Mouse (Mus musculus) forebrain, embryonic 11.5 days (tissue): ENCODE results near the gene Id1. TPM values are rescaled to one million over a fixed set of nuclear protein-coding genes. Genes with fewer than 3 reads are reported as not detected.

Source experiments
- ATAC-seq: fragments of 200-750 bp; cut with Nextera tagmentation; replicated peaks from 2 replicates; pipeline ENCODE4 v1.8.0; 2017; ENCODE audit warnings: moderate TSS enrichment; ENCODE audit not compliant: low FRiP score
- DNase-seq: peaks from one replicate; pipeline ENCODE4 v3.0.0-alpha.2; 2017; ENCODE audit warnings: low spot score
- H3K27ac ChIP-seq: fragments of 300-500 bp; sonication (generic); 2 replicates; pipeline ENCODE4 v1.5.1; 2014; ENCODE audit warnings: low read depth, low read length
- H3K27me3 ChIP-seq: fragments of 300-500 bp; sonication (generic); 2 replicates; pipeline ENCODE4 v1.6.1; 2014; ENCODE audit warnings: mild to moderate bottlenecking, low read length, mixed read lengths; ENCODE audit not compliant: control insufficient read depth, insufficient read depth
- H3K36me3 ChIP-seq: fragments of 300-500 bp; sonication (generic); 2 replicates; pipeline ENCODE4 v1.6.1; 2014; ENCODE audit warnings: mild to moderate bottlenecking, low read length, moderate library complexity, mixed read lengths; ENCODE audit not compliant: control insufficient read depth, insufficient read depth
- H3K4me1 ChIP-seq: fragments of 300-500 bp; sonication (generic); replicated peaks from 2 replicates; pipeline ENCODE4 v1.6.1; 2014; ENCODE audit warnings: low read length, mixed read lengths; ENCODE audit not compliant: control insufficient read depth, insufficient read depth
- H3K4me2 ChIP-seq: fragments of 300-500 bp; sonication (generic); 2 replicates; pipeline ENCODE4 v1.6.1; 2014; ENCODE audit warnings: low read depth, mild to moderate bottlenecking, low read length, moderate library complexity, mixed read lengths; ENCODE audit not compliant: severe bottlenecking
- H3K4me3 ChIP-seq: fragments of 300-500 bp; sonication (generic); 2 replicates; pipeline ENCODE4 v1.5.1; 2014; ENCODE audit warnings: low read depth, low read length
- H3K9ac ChIP-seq: fragments of 300-500 bp; sonication (generic); 2 replicates; pipeline ENCODE4 v1.6.1; 2014; ENCODE audit warnings: low read length
- H3K9me3 ChIP-seq: fragments of 300-500 bp; sonication (generic); 2 replicates; pipeline ENCODE4 v1.6.1; 2016; ENCODE audit warnings: low read length, mixed read lengths; ENCODE audit not compliant: control insufficient read depth
- WGBS: fragments of 180-500 bp; shearing (Covaris S2); extraction: QIAGEN DNeasy Blood & Tissue Kit; methylation state at CpG from one replicate; pipeline ENCODE4 v1.1.7; 2014; 5-methylcytosine and 5-hydroxymethylcytosine counted together
- polyA plus RNA-seq: library from polyadenylated mRNA; unstranded; fragments of >200 nt; fragmentation: Nextera tagmentation; extraction: Ambion mirVana; gene quantifications from 2 replicates; pipeline ENCODE4 v1.2.1, GENCODE M21; 2014

The Id1 gene
- polyA plus RNA-seq, 1 experiment from 2014 or later = 53.1 TPM

DNA sequence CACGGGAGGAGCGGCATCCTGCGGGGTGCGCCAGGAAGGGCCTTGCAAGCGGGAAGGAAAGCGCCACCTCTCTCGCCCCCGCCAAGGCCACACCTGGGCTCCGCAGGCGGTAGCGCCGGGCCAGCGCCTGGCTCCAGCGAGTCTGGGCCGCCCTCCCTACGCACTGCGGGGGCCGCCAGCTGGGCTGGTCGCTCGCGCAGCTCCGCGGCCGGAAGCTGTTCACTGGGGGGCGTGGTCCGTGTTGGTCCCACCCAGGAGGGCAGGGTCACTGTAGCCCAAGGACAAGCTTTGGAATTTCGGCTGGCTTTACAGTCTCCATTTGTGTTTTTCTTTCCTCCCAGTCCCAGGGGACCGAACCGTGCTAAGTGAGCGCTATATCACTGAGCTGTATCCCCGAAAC is 28.4 kb upstream of the Id1 start:
- H3K4me3 ChIP-seq = peak overlapping the region; percentile 41
- peak; percentile 94 for ATAC-seq
- 7% methylated on average over 31 of the region's 31 CpGs for WGBS
- peaks cover 16% of the 10 kb centered on the region; the same call in 1 of the 2 replicates for H3K4me1 ChIP-seq
- H3K9ac ChIP-seq = peak overlapping the region; percentile 60
- no peaks in the 10 kb centered on the region for H3K27me3 ChIP-seq
- H3K4me2 ChIP-seq = peak overlapping the region; percentile 80
- peaks cover 8% of the 10 kb centered on the region; the same call in 1 of the 2 replicates for H3K36me3 ChIP-seq
- peak; percentile 93 for DNase-seq
- H3K9me3 ChIP-seq = no peaks in the 10 kb centered on the region
- peak overlapping the region; percentile 79 for H3K27ac ChIP-seq

- DNase-seq = no peak
- ATAC-seq = no peak
- no peaks in the 10 kb centered on the region for H3K9me3 ChIP-seq
- no peak overlapping the region for H3K9ac ChIP-seq
- H3K27ac ChIP-seq = no peak overlapping the region
- no peaks in the 10 kb centered on the region; the same call in 1 of the 2 replicates for H3K36me3 ChIP-seq
- no peak overlapping the region for H3K4me2 ChIP-seq
- H3K4me3 ChIP-seq = no peak overlapping the region
- 89% methylated on average over 5 of the region's 5 CpGs for WGBS
- H3K27me3 ChIP-seq = no peaks in the 10 kb centered on the region
- peaks cover 16% of the 10 kb centered on the region; the same call in 1 of the 2 replicates for H3K4me1 ChIP-seq
These were observed 27.0 kb upstream of the Id1 start for GRCm38 (mm10) chr2:152709066-152709465.

DNA sequence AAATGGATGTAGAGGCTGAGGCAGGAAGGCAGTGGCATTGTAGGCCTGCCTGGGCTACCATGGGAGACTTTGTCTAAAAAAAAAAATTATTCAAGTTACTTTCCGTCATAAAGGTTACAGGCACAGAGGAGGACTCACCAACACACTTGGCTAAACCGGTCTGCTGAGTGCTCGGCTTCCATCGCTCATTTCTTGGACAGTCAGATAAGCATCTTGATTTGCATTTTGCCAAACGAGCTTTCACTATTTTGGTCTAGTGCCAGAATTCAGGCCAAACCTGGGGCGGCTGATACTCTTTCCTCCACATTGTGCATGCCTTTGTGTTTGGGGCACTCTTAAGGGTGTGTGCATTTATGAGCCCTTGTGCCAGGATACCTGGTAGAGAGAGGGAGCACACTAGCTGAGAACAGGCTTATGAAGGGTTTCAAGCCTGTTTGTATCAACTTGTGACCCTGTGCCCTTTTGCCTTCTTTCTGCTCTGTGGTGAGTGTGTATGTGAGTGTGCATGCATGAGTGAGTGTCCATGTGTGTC is 19.7 kb upstream of the Id1 start:
- Histone ChIP-seq H3K36me3 (no peaks in the 10 kb centered on the region), H3K9me3 (no peaks in the 10 kb centered on the region), H3K9ac (no peak overlapping the region), H3K4me1 (peaks cover 6% of the 10 kb centered on the region), H3K4me2 (no peak overlapping the region), H3K27me3 (no peaks in the 10 kb centered on the region), H3K27ac (no peak overlapping the region), H3K4me3 (no peak overlapping the region)
- WGBS = 80% methylated on average over 6 of the region's 6 CpGs
- no peak for DNase-seq
- no peak for ATAC-seq

DNA sequence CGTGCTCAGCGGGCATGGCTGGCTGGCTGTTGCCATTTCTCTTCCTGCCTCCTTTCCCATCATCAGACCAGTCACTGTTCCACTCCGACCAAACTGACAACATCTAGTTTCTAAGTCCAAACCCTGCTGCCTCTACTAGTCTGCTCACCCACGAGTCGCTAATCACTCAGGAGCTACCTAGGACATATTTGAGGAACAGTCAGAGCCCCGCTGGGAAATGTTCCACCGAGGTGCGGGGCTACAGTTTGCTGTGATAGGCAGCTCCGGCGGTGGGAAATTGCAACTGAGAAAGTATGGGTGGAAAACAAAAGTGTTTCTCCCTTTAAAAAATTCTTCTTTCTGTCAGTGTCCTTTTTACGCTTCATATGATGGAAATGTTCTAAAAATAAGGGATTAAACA is 18.4 kb upstream of the Id1 start:
- no peaks in the 10 kb centered on the region for H3K36me3 ChIP-seq
- H3K4me3 ChIP-seq = no peak overlapping the region
- ATAC-seq = no peak
- no peak overlapping the region for H3K9ac ChIP-seq
- H3K27me3 ChIP-seq = no peaks in the 10 kb centered on the region
- peak overlapping the region; percentile 0; the same call in 1 of the 2 replicates for H3K27ac ChIP-seq
- H3K4me2 ChIP-seq = no peak overlapping the region
- H3K9me3 ChIP-seq = no peaks in the 10 kb centered on the region
- 65% methylated on average over 11 of the region's 11 CpGs for WGBS
- DNase-seq = no peak
- H3K4me1 ChIP-seq = peaks cover 6% of the 10 kb centered on the region

DNA sequence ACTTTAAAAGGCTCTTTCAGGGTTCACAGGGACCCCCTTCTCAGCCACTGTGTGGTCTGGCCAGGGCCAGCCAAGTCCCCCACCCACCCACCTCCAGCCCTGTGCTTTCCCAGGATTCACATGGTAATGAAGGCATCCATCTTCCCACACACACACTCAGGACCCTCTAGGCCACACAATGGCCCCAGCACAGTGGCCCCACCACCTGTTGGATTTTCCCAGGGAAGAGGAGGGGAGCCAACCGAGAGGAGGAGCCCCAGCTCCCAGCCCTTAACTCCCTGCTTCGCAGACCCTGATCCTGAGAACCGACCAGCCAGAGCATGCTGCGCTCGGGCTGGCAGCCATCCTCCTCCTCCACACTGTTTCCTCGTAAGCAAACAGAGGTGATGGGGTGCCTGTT is 18.0 kb upstream of the Id1 start:
- Histone ChIP-seq H3K27ac (peak overlapping the region; percentile 0; the same call in 1 of the 2 replicates), H3K9me3 (no peaks in the 10 kb centered on the region), H3K4me3 (no peak overlapping the region), H3K27me3 (no peaks in the 10 kb centered on the region), H3K4me2 (0 out of 2 replicates have a peak overlapping the region, but pooled peaks have one; percentile 11), H3K9ac (no peak overlapping the region; the same call in 1 of the 2 replicates), H3K4me1 (peaks cover 6% of the 10 kb centered on the region), H3K36me3 (no peaks in the 10 kb centered on the region)
- DNase-seq = peak; percentile 55
- WGBS = 30% methylated on average over 6 of the region's 6 CpGs
- peak; percentile 84 for ATAC-seq

DNA sequence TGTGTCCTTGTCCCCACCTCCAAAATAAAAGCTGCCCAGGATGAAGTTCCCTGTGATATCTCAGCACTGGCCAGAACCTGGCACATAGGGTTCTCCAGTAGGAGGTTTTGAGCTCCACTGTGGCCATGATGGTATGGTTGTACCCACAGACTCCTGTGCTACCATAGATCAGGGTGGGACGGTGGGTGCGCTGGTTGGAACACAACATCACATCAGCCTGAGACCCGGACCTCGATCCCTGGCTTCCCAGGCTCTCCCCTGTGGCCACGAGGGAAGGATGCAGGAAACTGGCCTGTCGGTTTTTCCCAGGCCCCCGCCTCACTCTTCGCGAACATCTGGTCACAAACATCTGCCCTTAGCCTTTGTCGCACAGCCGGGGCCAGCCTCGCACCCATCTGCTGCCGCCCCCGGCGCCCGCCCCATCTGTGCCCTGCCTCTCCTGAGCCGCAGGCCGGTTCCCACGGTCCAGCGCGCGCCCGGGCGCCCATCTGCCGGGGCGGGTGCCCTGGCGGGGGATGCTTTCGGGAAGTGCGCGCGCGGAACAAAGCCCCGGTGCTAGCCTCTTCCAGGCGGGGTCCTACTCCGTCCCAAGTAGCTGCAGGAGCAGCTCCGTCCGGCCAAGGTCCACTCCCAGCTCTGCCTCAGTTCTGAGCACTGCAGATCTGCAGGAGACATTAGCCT is 12.3 kb upstream of the Id1 start:
- Histone ChIP-seq H3K4me3 (peak overlapping the region; percentile 9), H3K4me2 (peak overlapping the region; percentile 55), H3K27ac (no peak overlapping the region), H3K4me1 (no peaks in the 10 kb centered on the region), H3K9ac (peak overlapping the region; percentile 37), H3K36me3 (no peaks in the 10 kb centered on the region), H3K27me3 (peaks cover 2% of the 10 kb centered on the region; the same call in 1 of the 2 replicates), H3K9me3 (no peaks in the 10 kb centered on the region)
- ATAC-seq (peak; percentile 83), DNase-seq (peak; percentile 74)
- 4% methylated on average over 37 of the region's 37 CpGs for WGBS

DNA sequence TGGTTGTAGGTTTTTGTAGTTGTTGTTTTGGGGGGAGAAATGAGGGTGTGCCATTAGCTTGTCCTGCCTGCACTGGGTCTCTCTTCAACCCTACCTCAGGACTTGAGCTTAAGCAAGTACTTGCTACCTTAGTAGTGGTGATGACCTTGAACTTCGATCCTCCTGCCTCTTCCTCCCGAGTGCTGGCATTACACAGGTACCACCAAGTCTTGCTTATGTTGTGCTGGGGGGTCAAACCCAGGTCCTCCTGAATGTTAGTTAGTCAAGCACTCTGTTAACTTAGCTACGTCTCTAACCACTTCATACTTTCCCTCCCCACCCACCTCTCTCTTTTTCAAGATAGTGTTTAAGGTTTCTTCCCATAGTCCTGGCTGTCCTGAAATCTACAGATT is 11.7 kb upstream of the Id1 start:
- Histone ChIP-seq H3K9me3 (no peaks in the 10 kb centered on the region), H3K27me3 (peaks cover 2% of the 10 kb centered on the region; the same call in 1 of the 2 replicates), H3K36me3 (no peaks in the 10 kb centered on the region), H3K9ac (peak overlapping the region; percentile 37), H3K4me2 (peak overlapping the region; percentile 55), H3K4me1 (no peaks in the 10 kb centered on the region), H3K27ac (no peak overlapping the region), H3K4me3 (peak overlapping the region; percentile 9; the same call in 1 of the 2 replicates)
- no peak for DNase-seq
- ATAC-seq = peak; percentile 8; the same call in 1 of the 2 replicates
- 77% methylated on average over 3 of the region's 3 CpGs for WGBS

- H3K4me3 ChIP-seq = no peak overlapping the region
- ATAC-seq = no peak
- no peak overlapping the region for H3K27ac ChIP-seq
- H3K4me1 ChIP-seq = no peaks in the 10 kb centered on the region
- no peaks in the 10 kb centered on the region for H3K9me3 ChIP-seq
- 67% methylated on average over 15 of the region's 15 CpGs for WGBS
- H3K27me3 ChIP-seq = peaks cover 2% of the 10 kb centered on the region; the same call in 1 of the 2 replicates
- H3K36me3 ChIP-seq = no peaks in the 10 kb centered on the region
- H3K4me2 ChIP-seq = no peak overlapping the region
- no peak for DNase-seq
- H3K9ac ChIP-seq = no peak overlapping the region
These were observed 10.8 kb upstream of the Id1 start for GRCm38 (mm10) chr2:152725178-152725750.
